Mouse (Mus musculus) embryo, embryonic 10 days (tissue): Measurements from ENCODE around the gene C5ar1.
"Not testable (repeated sequence)": the region's sequence is repeated elsewhere in the genome, so short reads cannot be mapped to it uniquely, and the experiment has no call there.

Experiments
- DNase-seq: peaks from one replicate; pipeline ENCODE4 v3.0.0-alpha.2; 2015; ENCODE audit warnings: low spot score

The C5ar1 gene

GRCm38 (mm10) chr7:16259110-16259590, at the start of gene C5ar1:
Gene C5ar1, minus strand, starts transcription at chr7:16259540.
- no peak for DNase-seq

- DNase-seq, result no peak
Observed at GRCm38 (mm10) chr7:16308555-16309317, 49.4 kb upstream of the C5ar1 start.

GRCm38 (mm10) chr7:16308093-16308492, 48.8 kb upstream of the C5ar1 start, which contains the start of gene Bbc3:
Gene Bbc3, plus strand, starts transcription at chr7:16308393.
- DNase-seq, result not testable (repeated sequence)

- not testable (repeated sequence) for DNase-seq
Observed at GRCm38 (mm10) chr7:16307141-16307540, 47.8 kb upstream of the C5ar1 start.

- peak; percentile 93 for DNase-seq
Observed at GRCm38 (mm10) chr7:16299419-16300035, 40.2 kb upstream of the C5ar1 start.

GRCm38 (mm10) chr7:16298927-16299326, 39.6 kb upstream of the C5ar1 start:
- DNase-seq, result no peak

GRCm38 (mm10) chr7:16297616-16298015, 38.3 kb upstream of the C5ar1 start:
- DNase-seq, result no peak

GRCm38 (mm10) chr7:16296766-16297390, 37.5 kb upstream of the C5ar1 start:
- DNase-seq, result peak; percentile 83

GRCm38 (mm10) chr7:16296146-16296545, 36.8 kb upstream of the C5ar1 start:
- no peak for DNase-seq

GRCm38 (mm10) chr7:16295321-16295900, 36.1 kb upstream of the C5ar1 start:
- DNase-seq, result peak; percentile 84

- peak; percentile 96 for DNase-seq
Observed at GRCm38 (mm10) chr7:16294837-16295236, 35.5 kb upstream of the C5ar1 start.

GRCm38 (mm10) chr7:16294346-16294745, 35.0 kb upstream of the C5ar1 start:
- DNase-seq, result peak; percentile 68

- no peak for DNase-seq
Observed at GRCm38 (mm10) chr7:16287791-16288190, 28.5 kb upstream of the C5ar1 start.

- DNase-seq, result no peak
Observed at GRCm38 (mm10) chr7:16287016-16287415, 27.7 kb upstream of the C5ar1 start.

GRCm38 (mm10) chr7:16286026-16286961, 27.0 kb upstream of the C5ar1 start, which contains the start of gene Ccdc9:
Gene Ccdc9, minus strand, starts transcription at chr7:16286795.
- peak; percentile 97 for DNase-seq

- peak; percentile 53 for DNase-seq
Observed at GRCm38 (mm10) chr7:16285450-16286025, 26.2 kb upstream of the C5ar1 start.

GRCm38 (mm10) chr7:16284904-16285303, 25.6 kb upstream of the C5ar1 start:
- no peak for DNase-seq

GRCm38 (mm10) chr7:16284001-16284400, 24.7 kb upstream of the C5ar1 start:
- no peak for DNase-seq

- no peak for DNase-seq
Observed at GRCm38 (mm10) chr7:16282334-16282733, 23.0 kb upstream of the C5ar1 start.

- no peak for DNase-seq
Observed at GRCm38 (mm10) chr7:16280721-16281120, 21.4 kb upstream of the C5ar1 start.
